Mouse (Mus musculus): ENCODE measurements around the gene Zdhhc1. TPM values are rescaled to one million over a fixed set of nuclear protein-coding genes. Genes with fewer than 3 reads are reported as not detected.

The Zdhhc1 gene
- polyA plus RNA-seq, 1 experiment from 2014 or later: 45.3 TPM

GRCm38 (mm10) chr8:105475254-105475653 lies 21.4 kb downstream of the Zdhhc1 start:
- H3K4me3 ChIP-seq: no peak overlapping the region
- H3K9me3 ChIP-seq: no peaks in the 10 kb centered on the region
- H3K27ac ChIP-seq: no peak overlapping the region; the same call in 1 of the 2 replicates
- WGBS: 41% methylated on average over 4 of the region's 4 CpGs
- H3K4me2 ChIP-seq (replicated peaks): no peak overlapping the region
- ATAC-seq (ENCODE audit: low FRiP score, low read depth): no peak
- peaks cover 60% of the 10 kb centered on the region for H3K27me3 ChIP-seq
- peaks cover 52% of the 10 kb centered on the region for H3K36me3 ChIP-seq
- H3K4me1 ChIP-seq: peaks cover 57% of the 10 kb centered on the region
- H3K9ac ChIP-seq: no peak overlapping the region

GRCm38 (mm10) chr8:105474680-105475079 lies 22.0 kb downstream of the Zdhhc1 start:
- peaks cover 57% of the 10 kb centered on the region for H3K4me1 ChIP-seq
- no peak overlapping the region for H3K9ac ChIP-seq
- H3K36me3 ChIP-seq: peaks cover 46% of the 10 kb centered on the region
- H3K4me3 ChIP-seq: no peak overlapping the region
- H3K27me3 ChIP-seq: peaks cover 63% of the 10 kb centered on the region
- peak overlapping the region; percentile 28 for H3K27ac ChIP-seq
- no peaks in the 10 kb centered on the region for H3K9me3 ChIP-seq
- H3K4me2 ChIP-seq (replicated peaks): no peak overlapping the region; the same call in 1 of the 2 replicates
- WGBS: 40% methylated on average over 5 of the region's 5 CpGs
- no peak for ATAC-seq (ENCODE audit: low FRiP score, low read depth)

GRCm38 (mm10) chr8:105473816-105474606 lies 22.7 kb downstream of the Zdhhc1 start:
- H3K36me3 ChIP-seq: peaks cover 39% of the 10 kb centered on the region
- H3K4me2 ChIP-seq (replicated peaks): no peak overlapping the region; the same call in 1 of the 2 replicates
- peak overlapping the region; percentile 28; the same call in 1 of the 2 replicates for H3K27ac ChIP-seq
- peak; percentile 9 for ATAC-seq (ENCODE audit: low FRiP score, low read depth)
- WGBS: 33% methylated on average over 17 of the region's 17 CpGs
- peak overlapping the region; percentile 21; the same call in 1 of the 2 replicates for H3K9ac ChIP-seq
- H3K27me3 ChIP-seq: peaks cover 63% of the 10 kb centered on the region
- H3K9me3 ChIP-seq: no peaks in the 10 kb centered on the region
- H3K4me3 ChIP-seq: no peak overlapping the region
- peaks cover 64% of the 10 kb centered on the region for H3K4me1 ChIP-seq

- WGBS: 58% methylated on average over 9 of the region's 9 CpGs
- no peak overlapping the region for H3K4me2 ChIP-seq (replicated peaks)
- no peak overlapping the region for H3K4me3 ChIP-seq
- peaks cover 67% of the 10 kb centered on the region for H3K4me1 ChIP-seq
- H3K9me3 ChIP-seq: no peaks in the 10 kb centered on the region
- no peak for ATAC-seq (ENCODE audit: low FRiP score, low read depth)
- no peak overlapping the region for H3K27ac ChIP-seq
- H3K9ac ChIP-seq: no peak overlapping the region
- H3K36me3 ChIP-seq: peaks cover 34% of the 10 kb centered on the region
- H3K27me3 ChIP-seq: peaks cover 63% of the 10 kb centered on the region
Observed at GRCm38 (mm10) chr8:105472983-105473382, 23.7 kb downstream of the Zdhhc1 start.

- no peak overlapping the region for H3K27ac ChIP-seq
- H3K36me3 ChIP-seq: peaks cover 34% of the 10 kb centered on the region
- H3K4me3 ChIP-seq: no peak overlapping the region
- H3K27me3 ChIP-seq: peaks cover 63% of the 10 kb centered on the region
- H3K4me2 ChIP-seq (replicated peaks): 0 out of 2 replicates have a peak overlapping the region, but pooled peaks have one; percentile 11
- H3K4me1 ChIP-seq: peaks cover 67% of the 10 kb centered on the region
- no peaks in the 10 kb centered on the region for H3K9me3 ChIP-seq
- WGBS: 17% methylated on average over 23 of the region's 23 CpGs
- no peak overlapping the region for H3K9ac ChIP-seq
- no peak for ATAC-seq (ENCODE audit: low FRiP score, low read depth)
Observed at GRCm38 (mm10) chr8:105472414-105472932, 24.2 kb downstream of the Zdhhc1 start.

- H3K9me3 ChIP-seq: no peaks in the 10 kb centered on the region
- no peak within 1 kb of the TSS for H3K27ac ChIP-seq
- 6% methylated on average over 25 of the region's 25 CpGs for WGBS
- peaks cover 60% of the 10 kb centered on the region for H3K4me1 ChIP-seq
- H3K9ac ChIP-seq: peak within 1 kb of the TSS; percentile 63
- peak within 1 kb of the TSS; percentile 70 for H3K4me2 ChIP-seq (replicated peaks)
- peaks cover 34% of the 10 kb centered on the region for H3K36me3 ChIP-seq
- ATAC-seq (ENCODE audit: low FRiP score, low read depth): peak; percentile 92
- H3K4me3 ChIP-seq: peak within 1 kb of the TSS; percentile 37
- H3K27me3 ChIP-seq: peaks cover 58% of the 10 kb centered on the region
Observed at GRCm38 (mm10) chr8:105471314-105472015, 25.2 kb downstream of the Zdhhc1 start, which contains the start of gene Tppp3. TSS of gene Tppp3 (minus strand) at chr8:105471526.

- peaks cover 60% of the 10 kb centered on the region for H3K4me1 ChIP-seq
- peaks cover 28% of the 10 kb centered on the region for H3K36me3 ChIP-seq
- peak overlapping the region; percentile 37 for H3K4me3 ChIP-seq
- WGBS: 21% methylated on average over 11 of the region's 11 CpGs
- peak overlapping the region; percentile 70 for H3K4me2 ChIP-seq (replicated peaks)
- peak overlapping the region; percentile 63 for H3K9ac ChIP-seq
- H3K27ac ChIP-seq: no peak overlapping the region
- peak; percentile 72 for ATAC-seq (ENCODE audit: low FRiP score, low read depth)
- H3K27me3 ChIP-seq: peaks cover 52% of the 10 kb centered on the region
- no peaks in the 10 kb centered on the region for H3K9me3 ChIP-seq
Observed at GRCm38 (mm10) chr8:105470681-105471313, 25.9 kb downstream of the Zdhhc1 start.

GRCm38 (mm10) chr8:105470262-105470661 lies 26.4 kb downstream of the Zdhhc1 start:
- H3K27me3 ChIP-seq: peaks cover 46% of the 10 kb centered on the region
- peak overlapping the region; percentile 70 for H3K4me2 ChIP-seq (replicated peaks)
- 80% methylated on average over 5 of the region's 5 CpGs for WGBS
- H3K36me3 ChIP-seq: peaks cover 22% of the 10 kb centered on the region
- ATAC-seq (ENCODE audit: low FRiP score, low read depth): no peak
- peak overlapping the region; percentile 37 for H3K4me3 ChIP-seq
- peaks cover 55% of the 10 kb centered on the region for H3K4me1 ChIP-seq
- H3K27ac ChIP-seq: no peak overlapping the region
- no peaks in the 10 kb centered on the region for H3K9me3 ChIP-seq
- no peak overlapping the region for H3K9ac ChIP-seq

- peaks cover 52% of the 10 kb centered on the region for H3K4me1 ChIP-seq
- peaks cover 18% of the 10 kb centered on the region for H3K36me3 ChIP-seq
- H3K27me3 ChIP-seq: peaks cover 42% of the 10 kb centered on the region
- peak overlapping the region; percentile 70 for H3K4me2 ChIP-seq (replicated peaks)
- no peak overlapping the region for H3K27ac ChIP-seq
- peak overlapping the region; percentile 37; the same call in 1 of the 2 replicates for H3K4me3 ChIP-seq
- no peak overlapping the region for H3K9ac ChIP-seq
- WGBS: 90% methylated on average over 5 of the region's 5 CpGs
- no peak for ATAC-seq (ENCODE audit: low FRiP score, low read depth)
- H3K9me3 ChIP-seq: no peaks in the 10 kb centered on the region
Observed at GRCm38 (mm10) chr8:105469816-105470215, 26.9 kb downstream of the Zdhhc1 start.

GRCm38 (mm10) chr8:105469041-105469695 lies 27.5 kb downstream of the Zdhhc1 start:
- Histone ChIP-seq H3K27me3 (peaks cover 36% of the 10 kb centered on the region), H3K27ac (no peak overlapping the region), H3K4me1 (peaks cover 48% of the 10 kb centered on the region), H3K9me3 (no peaks in the 10 kb centered on the region), H3K4me3 (no peak overlapping the region), H3K4me2 (replicated peaks) (peak overlapping the region; percentile 70; the same call in 1 of the 2 replicates), H3K36me3 (peaks cover 17% of the 10 kb centered on the region), H3K9ac (no peak overlapping the region)
- ATAC-seq (ENCODE audit: low FRiP score, low read depth): no peak
- 46% methylated on average over 6 of the region's 6 CpGs for WGBS

- Histone ChIP-seq H3K36me3 (peaks cover 9% of the 10 kb centered on the region), H3K9ac (no peak overlapping the region)
Observed at GRCm38 (mm10) chr8:105468002-105468720, 28.5 kb downstream of the Zdhhc1 start.

More at GRCm38 (mm10) chr8:105468002-105468720, 28.5 kb downstream of the Zdhhc1 start:
- no peak overlapping the region for H3K4me3 ChIP-seq
- ATAC-seq (ENCODE audit: low FRiP score, low read depth): no peak
- no peak overlapping the region for H3K27ac ChIP-seq
- H3K4me2 ChIP-seq (replicated peaks): no peak overlapping the region
- peaks cover 40% of the 10 kb centered on the region for H3K4me1 ChIP-seq
- peaks cover 26% of the 10 kb centered on the region for H3K27me3 ChIP-seq
- no peaks in the 10 kb centered on the region for H3K9me3 ChIP-seq
- WGBS: 88% methylated on average over 27 of the region's 27 CpGs

All from limb, embryonic 13.5 days (tissue).